Mouse (Mus musculus) thymus, postnatal 10 days (tissue): ENCODE results near the gene Apol7a.
A peak's percentile ranks its signal among the peaks of the same experiment; 100 is the strongest.
"Not testable (repeated sequence)": the region's sequence is repeated elsewhere in the genome, so short reads cannot be mapped to it uniquely, and the experiment has no call there.

Source experiments
- DNase-seq, 2 experiments: peaks; one replicate each; pipeline ENCODE4 v3.0.0; 2021; ENCODE audit warnings: low spot score in 2 of 2

Apol7a gene

DNA sequence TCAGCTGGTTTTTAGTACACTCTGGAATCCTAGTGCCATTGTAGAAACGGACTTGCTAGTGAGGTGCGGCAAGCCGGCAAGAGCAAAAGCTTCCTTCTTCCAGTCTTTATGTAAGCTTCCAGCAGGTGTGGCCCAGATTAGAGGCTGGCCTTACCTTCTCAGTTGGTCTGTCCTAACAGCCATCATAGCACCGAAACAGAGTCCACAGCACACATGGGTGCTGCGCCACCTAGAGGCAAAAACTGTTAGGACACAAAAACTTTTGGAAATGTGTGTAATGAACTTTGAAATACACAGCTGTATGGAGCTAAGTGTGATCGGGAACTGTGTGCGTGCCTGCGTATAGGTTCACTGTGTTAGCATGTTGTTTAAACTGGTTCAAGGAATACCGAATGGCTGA lies at the start of gene Apol7a:
Gene Apol7a (minus strand): TSS at position 84 of the 400 bp plus-strand sequence.
- not testable (repeated sequence) for DNase-seq

DNA sequence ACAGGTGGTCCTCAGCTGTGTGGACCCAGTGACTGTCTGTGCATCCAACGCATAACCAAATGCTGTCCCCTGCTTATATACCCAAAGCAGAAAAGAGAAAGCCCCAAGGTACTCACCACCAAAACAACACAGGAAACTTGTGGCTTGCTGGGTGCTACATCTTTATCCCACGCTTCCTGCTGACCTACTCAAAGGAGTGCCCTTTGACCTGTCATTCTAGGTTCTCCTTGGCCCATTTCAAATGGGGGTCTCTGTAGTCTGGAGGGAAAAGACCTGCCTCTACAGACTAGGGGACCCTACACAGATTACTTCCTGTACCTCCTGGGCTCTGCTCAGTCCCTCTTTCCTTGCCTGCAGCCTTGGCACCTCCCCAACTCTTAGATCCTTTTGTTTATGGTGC lies 48.5 kb upstream of the Apol7a start, which contains the start of gene Apol7b:
Gene Apol7b (minus strand): TSS at position 101 of the 400 bp plus-strand sequence.
- not testable (repeated sequence) for DNase-seq

- DNase-seq, result not testable (repeated sequence)
Measured at GRCm38 (mm10) chr15:77445668-77446067, 46.8 kb upstream of the Apol7a start.

- not testable (repeated sequence) for DNase-seq
Measured at GRCm38 (mm10) chr15:77444746-77445145, 45.8 kb upstream of the Apol7a start.

- not testable (repeated sequence) for DNase-seq
Measured at GRCm38 (mm10) chr15:77428690-77429448, 30.0 kb upstream of the Apol7a start.

DNA sequence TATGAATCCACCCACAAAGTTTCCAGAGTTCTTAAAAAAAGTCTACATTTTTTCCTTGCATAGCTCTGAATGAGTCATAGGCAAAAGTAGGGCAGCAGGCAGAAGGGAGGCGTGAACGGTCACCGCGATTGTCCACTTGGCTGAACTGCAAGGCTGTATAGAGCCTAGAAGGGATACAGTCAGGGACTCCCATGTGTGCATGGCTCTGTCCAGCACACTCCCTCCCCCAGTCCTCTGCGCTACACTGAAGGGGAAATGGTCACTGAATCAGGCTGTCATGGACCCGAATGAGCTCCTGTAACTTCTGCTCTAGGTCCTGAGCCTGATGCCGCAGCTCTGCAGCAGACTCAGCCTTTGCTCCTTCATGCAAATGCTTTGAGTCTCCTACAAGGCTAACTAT lies 24.0 kb upstream of the Apol7a start:
- not testable (repeated sequence) for DNase-seq

DNA sequence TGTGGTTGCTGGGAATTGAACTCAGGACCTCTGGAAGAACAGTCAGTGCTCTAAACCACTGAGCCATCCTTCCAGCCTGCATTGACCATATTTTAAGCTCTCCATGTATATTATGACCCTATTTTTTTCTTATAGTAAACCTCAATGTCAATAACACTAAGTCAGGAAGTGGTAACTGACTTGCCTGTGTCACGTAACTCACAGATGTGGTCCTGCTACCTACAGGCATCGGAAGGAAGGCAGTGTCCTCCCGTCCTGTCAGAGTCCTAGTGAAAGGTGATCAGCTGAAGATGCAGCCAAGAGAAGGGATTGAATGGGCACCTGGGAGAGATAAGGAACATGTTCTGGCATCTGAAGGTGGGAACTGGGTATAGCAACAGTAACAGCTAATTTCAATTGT lies 20.7 kb upstream of the Apol7a start:
- DNase-seq, result not testable (repeated sequence)

- not testable (repeated sequence) for DNase-seq
Measured at GRCm38 (mm10) chr15:77416655-77417333, 17.9 kb upstream of the Apol7a start.

GRCm38 (mm10) chr15:77415653-77416052 lies 16.7 kb upstream of the Apol7a start:
- not testable (repeated sequence) for DNase-seq

- not testable (repeated sequence) for DNase-seq
Measured at GRCm38 (mm10) chr15:77412695-77413094, 13.8 kb upstream of the Apol7a start.

GRCm38 (mm10) chr15:77411035-77411434 lies 12.1 kb upstream of the Apol7a start, which contains the start of gene Apol9a:
Apol9a (minus strand) TSS chr15:77411135.
- DNase-seq, result not testable (repeated sequence)

DNA sequence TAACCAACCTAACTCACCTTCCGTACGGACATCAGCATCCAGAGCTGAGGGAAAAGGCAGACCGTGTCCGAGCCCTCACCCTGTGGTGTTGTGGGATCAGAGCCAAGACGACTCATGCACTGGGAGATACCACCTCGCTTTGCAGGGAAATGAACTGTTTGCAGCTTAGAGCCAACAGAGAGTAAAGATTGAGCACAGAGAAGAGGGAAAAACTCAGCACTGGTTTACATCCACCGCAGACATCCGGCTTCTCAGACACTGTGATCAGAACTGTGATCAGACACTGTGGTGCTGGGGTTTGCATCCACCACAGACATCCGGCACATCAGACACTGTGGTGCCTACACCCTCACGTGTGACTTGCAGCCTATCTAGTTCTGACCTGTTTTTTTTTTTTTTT lies 7.5 kb upstream of the Apol7a start:
- DNase-seq, result peak; percentile 49 to 66

GRCm38 (mm10) chr15:77397450-77398132 lies 1.3 kb downstream of the Apol7a start:
- DNase-seq, result not testable (repeated sequence)

DNA sequence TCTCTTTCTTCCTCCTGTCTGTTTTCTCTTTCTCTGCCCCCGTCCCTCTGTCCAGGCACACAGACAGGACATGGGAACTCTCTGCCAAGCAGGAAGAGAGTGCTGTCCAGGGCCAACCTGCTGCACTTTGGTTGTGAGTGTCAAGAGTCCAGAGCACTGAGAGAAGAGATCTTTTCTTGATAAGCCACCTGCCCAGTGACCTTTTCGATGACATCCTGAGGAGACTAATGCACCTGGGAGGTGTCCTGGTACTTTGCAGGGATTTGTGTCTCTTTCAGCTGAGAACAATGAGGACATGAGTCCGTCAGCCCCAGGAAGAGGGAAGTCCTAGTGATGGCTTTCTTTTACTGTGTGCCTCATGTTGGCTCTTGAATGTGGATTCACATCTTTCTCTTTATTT lies 5.1 kb downstream of the Apol7a start:
- not testable (repeated sequence) for DNase-seq

GRCm38 (mm10) chr15:77387462-77387861 lies 11.4 kb downstream of the Apol7a start:
- no peak for DNase-seq

DNA sequence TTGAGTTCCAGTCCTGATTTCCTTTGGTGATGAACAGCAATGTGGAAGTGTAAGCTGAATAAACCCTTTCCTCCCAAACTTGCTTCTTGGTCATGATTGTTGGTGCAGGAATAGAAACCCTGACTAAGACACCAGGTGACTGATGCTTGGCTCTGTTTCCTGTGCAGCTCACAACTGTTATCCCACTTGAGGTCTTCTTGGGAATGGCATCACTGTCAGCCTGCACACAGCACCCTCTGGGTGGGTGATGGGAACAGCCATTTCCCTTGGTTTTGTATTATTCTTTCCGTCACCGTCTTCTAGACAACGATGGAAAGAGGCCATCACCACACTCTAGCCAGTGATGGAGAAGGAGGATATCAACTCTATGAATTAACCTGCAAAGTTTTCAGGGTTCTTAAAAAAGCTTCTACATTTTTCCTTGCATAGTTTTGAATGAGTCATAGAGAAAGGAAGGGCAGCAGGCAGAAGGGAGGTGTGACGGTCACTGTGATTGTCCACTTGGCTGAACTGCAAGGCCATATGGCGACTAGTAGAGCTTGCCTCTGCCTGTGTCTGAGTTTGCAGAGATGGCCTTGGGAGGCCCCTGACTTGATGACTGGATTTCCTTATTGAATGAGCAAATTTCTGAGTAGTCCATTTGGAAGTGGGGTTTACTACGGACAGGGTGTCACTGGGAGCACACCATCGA lies 14.4 kb downstream of the Apol7a start:
- DNase-seq, result no peak

GRCm38 (mm10) chr15:77382880-77383279 lies 16.0 kb downstream of the Apol7a start:
- DNase-seq, result no peak

GRCm38 (mm10) chr15:77382271-77382850 lies 16.5 kb downstream of the Apol7a start:
- no peak for DNase-seq

DNA sequence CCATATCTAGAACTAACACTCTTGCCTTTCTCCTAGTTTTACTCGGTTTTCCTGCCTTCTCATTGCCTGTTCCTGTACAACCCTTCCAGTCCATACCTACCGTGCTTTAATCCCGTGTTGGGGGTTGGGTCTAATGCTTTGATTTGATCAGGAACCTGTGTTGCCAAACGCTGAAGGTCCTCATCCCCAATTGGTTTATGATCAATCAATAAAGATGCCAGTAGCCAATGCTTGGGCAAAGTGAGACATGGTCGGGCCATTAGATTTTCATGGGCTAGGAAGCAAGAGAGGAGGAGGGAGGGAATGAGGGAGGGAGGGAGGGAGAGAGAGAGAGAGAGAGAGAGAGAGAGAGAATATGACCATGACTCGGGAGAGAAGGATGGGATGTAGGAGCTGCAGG lies 17.4 kb downstream of the Apol7a start:
- no peak for DNase-seq

DNA sequence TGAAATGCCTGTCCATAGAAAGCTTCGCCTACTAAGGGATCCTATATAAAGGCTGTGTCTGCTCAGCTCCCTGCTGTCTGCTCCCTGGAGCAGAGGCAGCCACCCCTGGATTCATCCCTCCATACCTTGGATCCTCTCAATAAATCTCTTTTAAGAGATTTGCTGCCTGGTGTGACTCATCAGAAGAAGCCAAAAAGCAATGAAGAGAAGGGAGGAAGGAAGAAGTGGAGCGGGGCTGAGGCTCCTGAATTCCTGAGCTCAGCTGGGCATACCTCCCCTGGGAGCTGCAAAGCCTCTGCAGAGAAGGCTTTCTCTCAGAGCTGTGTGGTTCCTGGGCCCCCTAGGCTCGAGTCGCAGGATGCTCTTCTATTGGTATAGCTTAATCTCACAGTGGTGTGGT lies 19.0 kb downstream of the Apol7a start:
- DNase-seq, result no peak

DNA sequence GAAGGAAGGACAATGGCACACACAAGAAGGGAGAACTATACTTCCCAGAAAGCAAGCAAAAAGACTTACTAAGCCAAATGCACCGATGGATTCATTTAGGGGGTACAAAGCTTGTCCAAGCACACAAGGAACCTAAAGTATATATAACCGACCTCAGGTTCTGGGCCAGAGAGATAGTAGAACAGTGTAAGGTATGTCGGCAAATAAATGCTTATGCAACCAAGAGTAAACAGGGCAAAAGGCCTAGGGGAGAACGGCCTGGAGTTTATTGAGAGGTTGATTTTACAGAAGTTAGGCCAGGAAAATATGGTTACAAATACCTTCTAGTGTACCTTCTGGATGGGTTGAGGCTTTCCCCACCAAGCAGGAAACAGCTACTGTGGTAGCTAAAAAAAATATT lies 21.5 kb downstream of the Apol7a start:
- DNase-seq, result no peak
